Mouse (Mus musculus): Measurements from ENCODE around the gene Usp15.

Gene Usp15

Small RNA genes within 50 kb of the gene (microRNA-seq; reads per million reads assigned to microRNA genes)
- gene Gm27920 = 1.9 to 2.6 reads per million in 2 experiments
